Mouse (Mus musculus): Measurements from ENCODE around the gene Decr2.
"Not testable (repeated sequence)": the region's sequence is repeated elsewhere in the genome, so short reads cannot be mapped to it uniquely, and the experiment has no call there.

Gene Decr2

DNA sequence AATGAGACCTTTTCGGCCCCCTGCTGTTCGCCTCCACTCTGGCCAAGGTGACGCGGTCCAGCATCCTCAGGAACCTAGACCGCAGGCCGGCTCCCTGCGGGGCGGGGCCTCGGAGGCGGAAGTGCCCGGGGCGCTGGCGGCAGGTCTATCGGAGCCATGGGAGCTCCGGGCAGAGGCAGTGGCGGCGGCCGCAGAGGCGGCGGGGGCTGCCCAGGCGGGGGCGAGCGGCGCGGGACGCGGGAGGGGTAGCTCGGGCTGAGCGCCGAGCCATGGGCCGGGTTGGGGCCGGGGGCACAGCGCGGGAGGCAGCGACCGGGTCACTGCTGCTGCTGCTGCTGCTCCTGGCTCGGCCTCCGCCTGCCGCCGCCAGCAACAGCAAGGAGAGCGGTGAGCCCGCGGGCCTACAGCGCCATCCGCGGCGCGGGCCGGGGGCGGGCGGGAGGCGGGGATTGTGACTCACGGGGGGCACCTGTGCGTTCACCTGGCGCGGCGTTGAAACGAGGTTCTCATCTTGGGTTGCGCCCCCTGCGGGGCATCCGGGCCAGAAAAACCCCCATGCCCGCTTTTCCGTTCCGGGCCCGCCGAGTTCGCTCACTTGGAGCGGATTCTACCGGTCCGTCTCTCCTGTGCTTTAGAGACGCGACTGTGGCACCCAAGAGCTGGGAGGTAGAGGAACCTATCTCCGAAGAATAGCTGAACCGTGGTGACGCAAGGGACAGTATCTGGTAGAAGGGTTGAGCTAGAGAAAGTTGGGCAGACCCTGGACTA lies 23.2 kb upstream of the Decr2 start, which contains the start of gene Tmem8:
Gene Tmem8 (plus strand): TSS at position 119 of the 768 bp plus-strand sequence.
- in situ Hi-C loops (cut with MboI): no loop called here

DNA sequence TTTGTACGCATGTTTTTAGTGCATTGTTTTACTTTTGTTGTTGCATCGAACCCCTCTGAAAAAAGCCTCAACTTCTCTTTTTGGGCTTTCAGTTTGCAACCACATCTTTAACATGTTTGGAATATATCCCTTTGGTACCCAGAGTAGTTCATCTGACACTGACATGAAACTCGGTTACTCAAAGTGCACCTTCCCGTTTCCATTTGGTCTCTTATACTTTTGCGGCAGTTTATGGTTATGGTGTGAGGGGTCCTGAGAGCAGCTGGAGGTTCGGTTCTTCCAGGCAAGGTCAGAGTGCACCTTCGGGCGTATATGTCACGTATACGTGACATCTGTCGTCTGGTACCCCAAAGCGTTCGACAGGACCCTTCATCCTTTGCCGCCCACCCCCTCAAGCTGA lies 22.6 kb upstream of the Decr2 start:
- in situ Hi-C loops (cut with MboI): no loop called here

DNA sequence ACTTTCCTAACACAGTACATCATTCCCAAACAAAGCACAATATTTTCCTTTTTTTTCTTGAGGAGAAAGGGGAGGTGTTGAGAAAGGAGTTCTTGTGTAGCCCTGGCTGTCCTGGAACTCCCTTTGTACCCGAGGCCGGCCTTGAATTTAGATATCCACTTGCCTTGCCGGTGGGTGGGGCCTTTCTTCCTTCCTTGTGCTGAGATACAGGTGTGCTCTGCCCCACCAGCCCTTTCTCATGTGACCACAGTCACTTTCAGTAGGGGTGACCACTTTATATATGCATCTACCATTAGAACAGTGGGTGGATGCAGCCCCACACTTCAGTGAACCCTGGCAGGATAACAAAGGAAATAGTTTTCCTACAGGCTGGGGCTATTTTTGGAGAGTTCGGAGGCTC lies 21.6 kb upstream of the Decr2 start:
- in situ Hi-C loops (cut with MboI): no loop called here

DNA sequence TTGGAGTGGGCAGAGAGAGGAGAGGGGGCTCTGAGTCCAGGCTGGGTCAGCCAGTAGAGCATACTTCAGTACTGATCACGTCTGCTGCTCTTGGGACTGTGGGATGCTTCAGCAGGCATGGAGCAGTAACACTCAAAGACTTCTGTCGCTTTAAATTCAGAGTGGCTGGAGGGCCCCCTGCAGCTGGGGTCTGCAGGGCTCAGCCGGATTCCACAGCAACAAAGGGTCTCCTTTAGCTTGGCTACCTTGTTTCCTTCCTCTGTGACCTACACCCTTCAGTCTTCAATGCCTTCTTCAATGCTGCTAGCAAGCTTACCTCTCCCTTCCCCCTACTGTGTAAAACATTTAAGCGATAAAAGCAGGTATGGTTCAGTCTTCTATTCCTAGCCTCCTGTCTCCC lies 20.9 kb upstream of the Decr2 start:
- in situ Hi-C loops (cut with MboI): no loop called here

DNA sequence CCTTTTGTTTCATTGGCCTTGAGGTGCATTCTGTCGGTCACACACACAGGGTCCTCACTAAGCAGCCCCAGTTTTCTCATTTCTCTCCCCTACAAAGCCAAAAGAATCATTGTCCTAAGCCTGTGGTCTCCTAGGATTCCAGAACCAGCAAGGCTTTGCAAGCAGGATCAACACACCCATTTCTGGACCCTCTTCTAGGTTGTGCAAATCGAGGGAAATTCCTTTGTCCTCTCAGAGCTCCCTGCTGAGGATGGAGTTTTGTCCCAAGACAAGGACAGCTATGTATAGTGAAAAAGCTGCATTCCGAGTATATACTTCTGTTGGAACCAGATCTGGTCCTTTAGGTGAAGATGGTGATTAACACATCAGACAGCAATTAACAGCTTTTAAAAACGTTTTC lies 20.0 kb upstream of the Decr2 start:
- in situ Hi-C loops (cut with MboI): no loop called here

DNA sequence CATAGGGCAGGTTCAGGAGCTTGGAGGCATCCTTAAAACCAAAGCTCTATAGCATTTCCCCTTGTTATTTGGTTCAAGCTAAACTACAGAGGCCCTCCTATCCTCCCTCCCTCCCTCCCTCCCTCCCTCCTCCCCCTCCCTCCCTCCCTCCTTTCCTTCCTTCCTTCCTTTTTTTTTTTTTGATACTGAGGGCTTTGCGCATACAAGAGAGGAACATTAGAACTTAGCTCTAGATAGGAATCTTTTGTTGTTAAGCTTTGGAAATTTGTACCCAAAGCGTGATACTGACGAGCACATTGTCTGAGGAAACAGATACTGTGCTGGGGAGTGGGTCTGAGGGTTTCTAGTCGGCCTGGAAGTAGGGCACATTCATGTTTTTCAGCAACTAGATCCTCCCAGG lies 15.5 kb upstream of the Decr2 start:
- in situ Hi-C loops (cut with MboI): no loop called here

DNA sequence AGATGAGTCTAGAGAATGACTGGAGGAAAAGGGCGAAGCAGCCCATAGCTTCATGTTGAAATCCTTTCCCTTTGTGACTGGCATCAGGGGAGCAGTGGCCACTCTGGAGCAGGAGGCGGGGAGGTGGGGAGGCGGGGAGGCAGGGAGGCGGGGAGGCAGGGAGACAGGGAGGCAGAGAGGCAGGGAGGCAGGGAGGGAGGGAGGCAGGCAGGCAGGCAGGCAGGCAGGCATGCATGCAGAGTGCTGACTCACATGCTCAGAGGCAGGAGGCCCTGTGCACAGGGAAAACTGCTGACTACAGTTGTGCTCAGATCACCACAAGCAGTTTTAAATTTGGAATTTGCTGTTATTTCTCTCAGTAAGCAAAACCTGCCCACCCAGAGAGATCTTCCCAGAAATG lies 11.3 kb upstream of the Decr2 start:
- in situ Hi-C loops (cut with MboI): no loop called here

DNA sequence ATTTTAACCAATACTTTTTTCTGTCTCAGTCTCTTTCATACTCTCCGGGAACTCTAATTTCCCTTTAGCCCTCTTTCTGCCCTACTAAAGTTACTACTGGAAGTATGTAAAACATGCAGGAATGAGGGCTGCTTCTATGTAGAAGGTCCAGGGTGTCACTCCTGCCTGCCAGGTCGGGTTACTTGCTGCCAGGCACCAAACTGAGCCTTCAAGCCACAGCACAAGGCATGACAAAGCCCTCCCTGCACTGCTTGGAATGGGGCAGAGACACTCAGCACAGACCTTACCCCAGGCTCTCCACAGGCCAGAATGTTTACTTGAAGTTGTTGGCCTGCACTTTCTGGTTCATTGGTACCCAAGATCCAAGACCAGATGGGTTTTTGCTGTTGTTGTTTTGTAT lies 10.0 kb upstream of the Decr2 start:
- in situ Hi-C loops (cut with MboI): no loop called here

DNA sequence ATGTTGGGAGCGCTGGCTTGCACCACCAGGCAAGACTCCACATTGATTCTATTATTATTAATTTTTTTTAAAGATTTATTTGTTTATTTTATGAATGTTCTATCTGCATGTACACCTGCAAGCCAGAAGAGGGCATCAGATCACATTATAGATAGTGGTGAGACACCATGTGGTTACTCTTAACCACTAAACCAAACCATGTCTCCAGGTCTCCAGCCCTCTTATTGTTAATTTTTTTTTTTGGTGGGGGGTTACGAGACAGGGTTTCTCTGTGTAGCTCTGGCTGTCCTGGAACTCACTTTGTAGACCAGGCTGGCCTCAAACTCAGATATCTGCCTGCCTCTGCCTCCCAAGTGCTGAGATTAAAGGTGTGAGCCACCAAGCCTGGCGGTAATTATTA lies 9.2 kb upstream of the Decr2 start:
- in situ Hi-C loops (cut with MboI): not testable (repeated sequence)

DNA sequence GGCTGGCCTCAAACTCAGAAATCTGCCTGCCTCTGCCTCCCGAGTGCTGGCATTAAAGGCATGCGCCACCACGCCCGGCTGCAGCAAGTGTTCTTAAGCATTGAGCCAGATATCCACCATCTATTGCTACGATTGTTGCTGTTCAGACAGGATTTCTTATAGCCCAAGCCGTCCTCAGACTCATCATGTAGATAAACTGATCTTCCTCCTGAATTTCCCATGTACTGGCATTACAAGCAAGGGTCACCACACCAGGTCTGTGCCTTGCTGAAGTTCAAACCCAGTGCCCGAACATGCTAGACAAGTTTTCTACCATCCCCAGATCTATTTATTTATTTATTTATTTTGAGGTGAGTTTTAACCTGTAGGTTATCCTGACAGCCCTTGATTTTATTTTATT lies 8.3 kb upstream of the Decr2 start:
- in situ Hi-C loops (cut with MboI): no loop called here

DNA sequence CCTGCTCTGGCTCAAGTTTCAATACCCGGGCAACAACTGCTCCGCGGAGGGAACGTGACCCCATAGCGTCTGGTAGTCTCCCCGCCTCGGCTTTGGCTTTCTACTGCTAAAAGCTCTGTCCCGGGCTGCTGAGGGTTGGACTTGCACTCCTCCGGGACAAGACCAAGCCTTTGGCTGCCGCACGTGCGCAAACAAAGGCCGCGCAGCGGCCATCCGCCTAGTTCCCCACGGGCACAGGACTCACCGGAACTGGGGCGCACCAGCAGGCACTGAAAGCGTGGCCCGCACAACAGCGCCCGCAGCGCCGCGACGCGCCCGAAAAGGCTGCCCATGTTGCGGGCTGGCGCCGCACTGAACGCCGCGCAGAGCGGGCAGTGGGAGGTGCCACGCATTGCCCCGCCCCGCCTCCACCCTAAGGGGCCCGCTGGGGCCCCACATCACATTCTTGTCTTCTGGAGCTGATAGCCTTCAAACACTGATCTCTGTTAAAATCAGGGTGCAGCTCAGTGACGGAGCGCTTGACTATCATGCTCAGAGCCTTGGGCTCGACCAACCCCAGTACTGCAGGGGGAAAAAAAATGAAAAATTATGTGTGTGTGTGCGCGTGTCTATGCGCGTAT lies 5.1 kb upstream of the Decr2 start, which contains the start of gene Nme4:
Gene Nme4 (minus strand): TSS at position 482 of the 620 bp plus-strand sequence.
- in situ Hi-C loops (cut with MboI): no loop called here

DNA sequence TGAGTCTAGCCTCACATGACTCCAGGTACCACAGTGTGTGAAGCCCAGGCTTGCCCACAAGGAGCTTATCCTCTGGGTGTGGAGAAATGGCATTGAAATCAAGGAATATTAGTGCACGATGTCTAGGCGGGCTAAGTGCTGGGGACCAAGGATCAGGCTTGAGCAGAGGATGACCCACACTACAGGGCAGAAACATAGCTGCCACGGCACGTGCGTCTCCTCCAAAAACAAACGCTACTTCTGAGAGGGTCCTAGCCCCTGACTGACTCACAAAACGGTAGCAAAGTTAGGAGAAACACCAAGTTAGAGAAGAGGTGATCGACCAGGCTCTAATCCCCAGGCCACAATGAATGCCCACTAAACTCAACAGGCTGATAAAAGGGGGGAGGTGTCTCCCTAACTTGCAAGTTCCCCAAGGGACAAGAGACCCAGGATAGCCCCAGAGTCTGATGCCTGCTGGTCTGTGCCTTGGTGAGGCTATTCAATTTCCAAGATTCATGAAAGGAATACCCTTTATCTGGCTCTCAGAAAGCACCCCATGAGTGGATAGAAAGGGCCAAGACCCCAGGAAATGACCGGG lies 4.5 kb upstream of the Decr2 start:
- in situ Hi-C loops (cut with MboI): no loop called here

DNA sequence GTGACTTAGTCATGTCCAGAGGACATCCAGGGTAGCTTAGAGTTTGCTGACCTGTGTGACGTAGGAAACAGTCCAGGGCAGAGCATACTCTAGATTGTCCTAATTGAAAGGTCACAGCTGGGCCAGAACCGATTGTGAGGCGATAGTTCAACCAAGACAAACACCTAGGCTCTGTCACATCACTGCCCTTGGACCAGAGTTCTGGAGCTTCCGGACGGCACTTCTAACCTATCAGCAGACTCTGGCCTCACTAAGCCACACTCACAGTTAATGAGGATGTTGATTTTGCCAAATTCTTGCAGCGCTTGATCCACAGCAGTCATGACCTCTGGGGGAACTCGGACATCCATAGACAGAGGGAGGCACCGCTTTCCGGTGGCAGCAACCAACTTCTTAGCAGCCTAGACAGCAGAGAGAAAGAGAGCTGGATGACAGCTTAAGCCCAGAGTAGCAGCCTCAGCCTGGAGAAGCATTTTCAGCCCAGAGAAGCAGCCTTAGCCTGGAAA lies 3.0 kb downstream of the Decr2 start:
- in situ Hi-C loops (cut with MboI): no loop called here

DNA sequence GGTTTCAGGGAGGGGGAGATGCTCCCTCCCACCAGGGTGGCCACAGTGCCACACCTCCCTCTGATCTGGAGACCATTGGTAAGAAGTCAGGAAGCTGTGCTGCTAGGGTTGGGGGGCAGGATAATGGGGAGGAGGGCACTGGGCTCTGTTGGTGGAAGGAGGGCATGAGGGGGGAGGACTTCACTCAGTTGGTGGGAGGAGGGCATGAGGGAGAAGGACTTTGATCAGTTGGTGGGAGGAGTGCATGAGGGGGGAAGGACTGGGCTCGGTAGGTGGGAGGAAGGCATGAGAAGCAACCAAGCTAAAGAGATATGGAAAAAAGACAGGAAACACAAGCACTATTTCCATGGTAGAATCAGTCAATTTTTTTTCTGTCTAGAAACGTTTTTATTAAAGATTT lies 9.3 kb downstream of the Decr2 start:
- in situ Hi-C loops (cut with MboI): no loop called here

DNA sequence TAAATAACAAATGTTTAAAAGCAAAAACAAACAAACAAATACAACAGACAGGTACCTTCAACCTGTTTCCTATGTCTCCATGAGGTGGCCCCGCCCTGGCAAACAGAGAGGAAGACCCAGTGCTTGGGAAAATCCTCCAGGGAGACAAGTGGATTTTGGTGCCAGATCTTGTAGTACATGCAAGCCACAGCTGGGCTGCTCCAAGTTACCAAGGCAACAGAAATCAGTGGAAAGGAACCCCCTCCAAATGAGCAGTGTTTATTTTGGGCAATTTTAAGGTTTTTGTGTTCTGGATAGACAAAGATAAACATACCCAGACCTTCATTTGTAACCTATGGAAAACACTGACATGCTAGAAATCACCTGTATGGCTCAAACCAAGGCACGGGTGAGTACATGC lies 11.3 kb downstream of the Decr2 start:
- in situ Hi-C loops (cut with MboI): no loop called here

DNA sequence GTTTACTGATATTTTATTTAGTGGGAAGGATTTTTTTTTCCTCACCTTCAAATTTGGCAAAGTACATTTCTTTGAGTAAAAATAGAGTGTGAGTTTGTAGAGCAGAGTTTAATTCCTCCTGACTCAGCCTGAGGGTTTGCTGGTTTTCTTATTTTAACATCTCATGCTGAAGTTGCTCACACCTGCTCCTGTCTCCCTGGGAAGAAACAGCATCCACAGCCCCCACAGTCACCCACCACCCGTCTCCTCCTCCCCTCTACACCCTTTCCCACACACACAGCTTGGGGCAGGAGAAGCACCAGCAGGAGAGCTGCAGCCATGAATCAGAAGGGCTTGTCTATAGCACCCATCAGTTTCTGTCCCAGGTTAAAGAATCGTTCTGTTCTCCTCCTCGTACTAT lies 14.9 kb downstream of the Decr2 start:
- in situ Hi-C loops (cut with MboI): no loop called here

DNA sequence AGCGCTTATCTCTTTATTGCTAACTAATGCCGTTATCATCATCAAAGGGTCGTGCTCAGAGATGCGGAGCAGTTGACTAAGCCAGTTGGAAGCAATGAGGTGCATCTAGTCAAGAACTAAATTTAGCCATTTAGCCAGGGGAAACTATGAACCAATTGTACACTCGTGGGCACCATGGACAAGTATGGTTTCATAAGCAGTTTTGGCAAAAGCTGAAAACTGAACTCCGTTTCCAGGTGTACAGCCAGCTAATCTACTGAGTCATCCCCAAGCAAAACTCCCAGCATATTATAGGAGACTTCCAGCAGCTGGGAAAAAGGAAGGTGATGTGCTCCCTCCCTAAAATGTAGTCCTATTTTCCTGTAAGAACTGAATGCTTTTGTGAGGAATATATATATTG lies 20.0 kb downstream of the Decr2 start:
- in situ Hi-C loops (cut with MboI): no loop called here

DNA sequence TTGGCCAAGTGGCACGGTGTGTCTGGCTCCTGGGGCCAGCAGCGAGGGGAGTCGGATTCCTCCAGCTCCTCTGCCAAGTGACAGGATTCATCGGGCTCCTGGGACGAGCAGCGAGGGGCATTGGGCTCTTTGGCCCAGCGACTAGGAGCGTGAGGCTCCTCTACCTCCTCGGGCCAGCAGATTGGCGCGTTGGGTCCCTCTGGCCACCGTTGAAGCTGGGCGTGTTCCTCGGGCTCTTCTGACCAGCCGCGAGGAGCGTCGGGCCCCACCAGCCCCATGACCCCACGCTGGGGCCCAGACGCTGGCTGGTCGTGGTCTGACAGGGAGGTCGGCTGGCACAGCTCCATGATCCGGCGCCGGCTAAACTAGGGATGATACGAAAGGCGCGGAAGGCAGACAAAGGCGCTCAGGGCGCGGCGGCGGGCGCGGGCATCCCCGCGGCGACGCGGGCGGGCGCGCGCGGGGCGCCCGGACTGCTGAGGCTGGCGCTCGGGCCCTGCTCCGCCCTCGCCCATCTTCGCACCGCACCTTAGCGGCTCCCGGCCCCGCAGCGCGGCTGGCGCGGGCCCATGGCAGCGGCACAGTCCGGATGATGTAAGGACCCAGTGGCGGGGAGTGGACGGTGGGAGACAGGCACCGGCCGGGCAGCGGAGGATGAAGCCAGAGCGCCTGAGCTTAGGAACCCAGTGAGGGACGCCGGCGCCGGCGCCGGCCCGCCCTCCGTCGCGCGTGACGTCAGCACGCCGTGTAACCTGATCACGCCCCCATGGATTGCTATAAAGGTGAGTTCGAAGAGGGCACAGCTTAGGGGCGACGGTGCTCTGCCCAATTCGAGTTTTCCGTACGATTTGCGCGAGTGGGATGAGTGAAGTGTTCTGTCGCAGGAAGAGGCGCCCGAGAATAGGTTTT lies 21.1 kb downstream of the Decr2 start, which contains the start of gene Rab11fip3:
Gene Rab11fip3 (minus strand): TSS at position 725 of the 909 bp plus-strand sequence.
- in situ Hi-C loops (cut with MboI): no loop called here

DNA sequence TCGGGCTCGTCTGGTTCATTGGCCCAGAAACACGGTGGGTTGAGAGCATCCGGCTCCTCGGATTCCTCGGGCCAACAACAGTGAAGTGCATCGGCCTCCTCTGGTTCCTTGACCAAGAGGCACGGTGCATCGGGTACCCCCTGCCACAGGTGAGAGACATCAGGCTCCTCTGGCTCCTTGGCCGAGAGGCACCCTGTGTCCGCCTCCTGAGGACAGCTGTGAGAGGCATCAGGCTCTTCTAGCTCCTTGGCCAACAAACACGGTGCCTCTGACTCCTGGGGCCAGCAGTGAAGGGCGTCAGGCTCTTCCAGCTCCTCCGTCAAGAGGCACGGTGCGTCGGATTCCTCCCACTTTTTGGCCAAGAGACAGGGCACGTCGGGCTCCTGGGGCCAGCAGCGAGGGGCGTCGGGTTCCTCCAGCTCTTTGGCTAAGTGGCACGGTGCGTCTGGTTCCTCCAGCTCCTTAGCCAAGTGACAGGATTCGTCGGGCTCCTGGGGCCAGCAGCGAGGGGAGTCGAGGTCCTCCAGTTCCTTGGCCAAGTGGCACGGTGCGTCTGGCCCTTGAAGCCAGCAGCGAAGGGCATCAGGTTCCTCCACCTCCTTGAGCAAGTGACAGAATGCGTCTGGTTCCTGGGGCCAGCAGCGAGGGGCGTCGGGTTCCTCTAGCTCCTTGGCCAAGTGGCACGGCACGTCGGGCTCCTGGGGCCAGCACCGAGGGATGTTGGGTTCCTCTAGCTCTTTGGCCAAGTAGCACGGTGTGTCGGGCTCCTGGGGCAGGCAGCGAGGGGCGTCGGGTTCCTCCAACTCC lies 21.9 kb downstream of the Decr2 start:
- in situ Hi-C loops (cut with MboI): no loop called here

DNA sequence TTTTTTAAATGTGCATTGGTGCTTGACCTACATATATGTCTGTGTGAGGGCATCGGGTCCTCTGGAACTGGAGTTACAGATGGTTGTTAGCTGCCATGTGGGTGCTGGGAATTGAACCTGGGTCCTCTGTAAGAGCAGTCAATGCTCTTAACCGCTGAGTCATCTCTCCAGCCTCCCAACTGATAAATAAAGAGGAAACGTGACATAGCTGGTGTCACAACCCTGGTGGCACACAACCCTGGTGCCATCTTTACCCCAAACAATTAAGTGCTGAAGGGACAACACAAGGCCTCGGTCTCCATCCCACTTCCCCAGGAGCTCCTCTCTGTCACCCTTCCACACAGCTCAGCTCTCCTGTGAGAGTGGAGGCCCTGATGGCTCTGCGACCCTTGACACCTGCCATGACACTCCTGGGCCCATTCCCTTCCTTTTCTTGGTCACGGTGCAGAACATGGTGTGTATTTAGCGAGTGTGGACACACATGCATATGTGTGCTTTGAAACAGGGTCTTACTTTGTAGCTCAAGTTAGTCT lies 23.6 kb downstream of the Decr2 start:
- in situ Hi-C loops (cut with MboI): no loop called here

DNA sequence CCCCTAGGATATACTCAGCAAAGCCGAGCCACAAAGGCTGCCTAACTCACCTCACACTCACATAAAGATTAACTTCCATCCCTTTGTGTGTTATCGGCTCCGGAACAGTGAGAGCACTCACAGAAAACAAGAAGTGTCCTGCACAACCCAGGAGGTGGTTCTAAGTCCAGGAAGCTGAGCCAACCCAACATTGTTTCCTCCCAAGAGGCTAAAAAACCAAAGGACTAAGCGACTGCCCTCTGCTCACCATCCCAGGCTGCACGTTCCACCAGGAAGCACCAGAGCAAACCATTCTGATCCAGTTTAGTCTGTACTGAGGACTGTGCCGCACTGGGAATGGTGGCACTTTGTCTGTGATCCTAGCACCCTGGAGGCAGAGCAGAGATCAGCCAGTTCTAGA lies 25.2 kb downstream of the Decr2 start:
- in situ Hi-C loops (cut with MboI): no loop called here
